Mouse (Mus musculus): ENCODE results near the gene Gse1.

Gse1 gene

GRCm38 (mm10) chr8:120531775-120532516 is 303.7 kb downstream of the Gse1 start:
- DNase-seq (ENCODE audit: extremely low read depth, low read depth) = no peak

- no peak for DNase-seq (ENCODE audit: extremely low read depth, low read depth)
Observed at GRCm38 (mm10) chr8:120532517-120533215, 304.4 kb downstream of the Gse1 start.

DNA sequence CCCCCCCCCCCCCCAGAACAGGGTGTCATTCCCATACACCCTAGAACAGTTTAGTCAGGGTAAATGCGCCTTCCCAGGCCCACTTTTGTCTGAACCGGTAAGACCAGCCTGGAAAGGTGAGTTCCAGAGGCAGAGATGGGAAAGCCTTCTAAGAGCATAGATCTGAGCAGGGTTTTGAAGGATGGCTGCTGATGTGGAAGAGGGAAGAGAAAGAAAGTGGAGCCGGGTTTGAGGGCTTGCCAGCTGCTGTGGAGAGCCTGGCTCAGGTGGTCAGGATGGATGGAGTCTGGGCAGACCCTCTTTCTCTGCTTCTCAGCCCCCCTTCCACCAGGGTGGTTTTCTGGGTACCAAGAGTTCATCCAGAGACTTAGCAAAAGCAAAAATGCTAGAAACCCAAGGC is 305.1 kb downstream of the Gse1 start:
- DNase-seq (ENCODE audit: extremely low read depth, low read depth) = no peak

GRCm38 (mm10) chr8:120534080-120534479 is 305.8 kb downstream of the Gse1 start:
- DNase-seq (ENCODE audit: extremely low read depth, low read depth) = no peak

- DNase-seq (ENCODE audit: extremely low read depth, low read depth) = peak; percentile 63
Observed at GRCm38 (mm10) chr8:120534504-120535368, 306.5 kb downstream of the Gse1 start.

DNA sequence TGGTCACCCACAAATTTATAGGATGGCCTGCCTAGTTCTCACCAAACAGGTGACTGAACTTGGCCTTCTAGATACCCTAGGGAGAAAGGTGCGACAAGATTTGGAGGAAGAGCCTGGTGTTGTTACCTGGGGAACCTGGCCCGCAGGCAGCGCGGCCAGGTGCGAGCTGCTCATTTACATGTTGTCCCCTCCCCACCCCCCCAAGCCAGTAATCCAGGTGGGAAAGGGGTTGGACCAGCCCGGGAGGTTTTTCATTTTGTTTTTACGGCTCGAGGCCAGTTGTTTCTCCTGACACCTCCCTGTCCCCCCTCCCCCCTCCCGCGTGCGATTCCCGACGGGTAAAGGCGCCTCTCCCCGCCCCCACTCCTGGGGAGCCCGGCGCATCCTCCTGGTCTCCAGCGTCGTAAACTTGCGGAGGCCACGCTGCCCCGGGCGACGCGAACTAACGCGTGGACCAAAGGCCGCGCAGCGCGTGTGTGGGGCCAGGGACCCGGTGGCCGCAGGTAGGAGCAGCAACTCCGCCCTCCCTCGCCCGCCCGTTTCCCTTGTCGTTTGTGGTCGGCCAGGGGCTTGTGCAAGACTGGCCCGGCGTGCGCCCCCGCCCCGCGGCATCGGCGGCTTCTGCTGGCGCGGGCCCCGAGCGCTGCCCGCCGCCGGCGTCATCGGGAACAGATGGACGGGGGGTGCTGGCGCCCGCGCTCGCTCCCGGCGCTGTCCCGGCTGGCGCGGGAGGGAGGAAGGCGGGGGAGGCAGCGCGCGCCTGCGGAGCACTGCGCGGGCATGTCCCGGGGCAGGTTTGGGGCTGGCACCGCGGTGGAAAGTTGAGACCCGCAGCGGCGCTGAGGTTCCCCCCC is 307.4 kb downstream of the Gse1 start:
- DNase-seq (ENCODE audit: extremely low read depth, low read depth) = no peak

DNA sequence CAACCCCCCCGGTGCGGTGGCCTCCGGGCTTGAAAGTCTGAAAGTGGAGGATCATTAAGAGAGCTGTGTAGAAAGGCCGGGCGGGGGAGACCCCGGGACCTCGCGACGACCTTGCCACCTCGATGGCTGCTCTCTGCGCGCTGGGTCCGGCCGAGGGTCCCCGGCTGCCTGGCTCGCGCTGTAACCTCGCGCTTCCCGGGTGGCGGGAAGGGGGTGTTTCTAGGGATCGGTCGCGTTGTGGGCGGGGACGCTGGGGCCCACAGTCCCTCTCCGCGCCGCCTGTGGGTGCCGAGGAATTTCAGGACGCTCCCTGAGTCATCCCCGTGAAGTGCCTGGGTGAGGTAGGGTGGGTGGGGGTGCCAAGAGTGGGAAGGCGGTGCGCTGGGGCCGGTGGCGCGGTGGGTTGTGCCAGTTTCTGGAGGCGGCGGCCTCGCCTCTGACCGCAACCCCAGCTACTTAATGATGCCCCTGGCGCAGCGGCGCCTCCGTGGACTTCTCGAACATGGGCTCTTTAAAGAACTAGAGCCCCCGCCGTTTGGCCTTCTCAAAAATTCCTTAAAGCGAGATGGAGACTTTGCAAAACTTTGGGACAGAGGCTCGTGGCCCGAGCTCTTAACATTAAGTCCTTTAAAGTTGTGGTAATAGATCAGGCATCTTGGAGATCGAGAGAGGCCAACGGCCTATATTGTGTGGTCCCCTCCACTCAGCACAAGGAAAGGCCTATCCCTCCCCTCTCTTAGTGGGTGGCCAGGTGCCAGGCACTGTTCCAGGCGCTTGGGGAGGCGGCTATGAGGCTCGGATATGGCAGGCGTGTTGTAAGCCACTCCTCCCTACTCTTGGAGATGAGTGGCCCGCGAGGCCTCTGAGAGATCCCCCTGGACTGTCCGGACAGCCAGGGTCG is 308.3 kb downstream of the Gse1 start:
- peak; percentile 59 for DNase-seq (ENCODE audit: extremely low read depth, low read depth)

DNA sequence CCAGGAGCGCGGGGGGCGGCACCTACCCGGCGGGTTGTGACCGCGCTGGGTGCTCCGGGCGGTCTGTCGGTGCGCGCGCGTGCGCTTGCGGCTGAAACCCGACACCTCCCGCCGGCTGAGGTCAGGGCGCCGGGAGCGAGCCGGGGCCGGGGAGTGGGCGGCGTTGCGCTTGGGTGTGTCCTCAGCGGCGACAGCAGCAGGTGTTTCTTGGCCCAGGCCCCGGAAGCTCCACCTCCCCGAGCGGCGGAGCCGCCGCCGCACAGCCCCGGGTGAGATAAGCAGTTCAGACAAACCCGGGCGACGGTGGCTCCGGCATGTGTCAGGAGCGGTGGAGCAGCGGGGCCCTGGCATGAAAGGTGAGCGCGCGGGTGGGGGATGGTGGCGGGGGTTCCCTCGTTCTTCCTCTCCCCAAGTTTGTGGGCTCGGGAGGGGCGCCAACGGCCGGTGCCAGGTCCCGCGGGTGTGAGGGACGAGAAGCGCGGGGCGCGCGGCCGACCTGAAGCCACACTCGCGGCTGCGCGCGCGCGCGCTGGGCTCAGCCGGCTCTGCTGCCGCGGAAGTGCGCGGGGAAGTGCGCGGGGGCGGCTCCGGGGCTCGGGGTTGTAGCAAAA is 309.1 kb downstream of the Gse1 start:
- DNase-seq (ENCODE audit: extremely low read depth, low read depth) = peak; percentile 80

GRCm38 (mm10) chr8:120537818-120538396 is 309.7 kb downstream of the Gse1 start:
- no peak for DNase-seq (ENCODE audit: extremely low read depth, low read depth)

DNA sequence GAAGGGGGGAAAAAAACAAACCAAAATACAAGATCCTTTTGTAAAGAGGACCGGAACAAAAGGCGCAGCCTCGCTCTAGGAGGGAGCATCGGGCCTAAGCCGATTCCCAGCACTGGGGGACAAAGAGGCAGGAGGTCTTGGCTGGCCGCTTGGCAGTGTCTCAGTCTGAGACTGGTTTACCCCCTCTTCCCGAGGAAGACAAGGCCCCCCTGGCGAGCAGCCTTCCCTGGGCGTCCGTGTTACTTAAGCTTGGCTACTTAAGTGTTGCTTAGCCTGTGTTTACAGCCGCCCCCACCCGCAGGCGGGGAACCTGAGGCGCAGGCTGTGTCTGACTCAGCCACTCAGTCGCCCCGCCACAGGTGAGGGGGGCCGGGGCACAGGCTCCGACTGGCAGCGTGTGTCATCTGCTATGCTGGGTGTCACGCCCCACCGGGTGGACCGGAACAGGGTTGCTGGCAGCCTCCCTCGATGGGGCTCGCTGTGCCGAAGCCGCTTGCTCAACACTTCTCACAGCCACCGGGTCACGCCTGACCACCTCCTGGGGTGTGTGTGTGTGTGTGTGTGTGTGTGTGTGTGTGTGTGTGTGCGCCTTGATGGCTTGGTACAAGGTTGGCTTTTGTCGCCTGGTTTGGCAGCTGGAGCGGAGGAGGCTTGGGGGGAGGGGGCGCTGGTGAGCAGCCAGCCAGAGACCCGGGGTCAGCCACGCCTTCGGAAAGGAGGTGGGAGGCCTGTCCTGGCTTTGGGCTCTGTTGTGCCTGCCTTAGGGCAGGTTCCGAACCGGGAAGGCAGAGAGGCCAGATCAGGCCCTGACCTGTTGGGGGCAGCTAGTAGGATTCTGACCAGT is 310.4 kb downstream of the Gse1 start:
- no peak for DNase-seq (ENCODE audit: extremely low read depth, low read depth)

GRCm38 (mm10) chr8:120539381-120539774 is 311.1 kb downstream of the Gse1 start:
- peak; percentile 78 for DNase-seq (ENCODE audit: extremely low read depth, low read depth)

DNA sequence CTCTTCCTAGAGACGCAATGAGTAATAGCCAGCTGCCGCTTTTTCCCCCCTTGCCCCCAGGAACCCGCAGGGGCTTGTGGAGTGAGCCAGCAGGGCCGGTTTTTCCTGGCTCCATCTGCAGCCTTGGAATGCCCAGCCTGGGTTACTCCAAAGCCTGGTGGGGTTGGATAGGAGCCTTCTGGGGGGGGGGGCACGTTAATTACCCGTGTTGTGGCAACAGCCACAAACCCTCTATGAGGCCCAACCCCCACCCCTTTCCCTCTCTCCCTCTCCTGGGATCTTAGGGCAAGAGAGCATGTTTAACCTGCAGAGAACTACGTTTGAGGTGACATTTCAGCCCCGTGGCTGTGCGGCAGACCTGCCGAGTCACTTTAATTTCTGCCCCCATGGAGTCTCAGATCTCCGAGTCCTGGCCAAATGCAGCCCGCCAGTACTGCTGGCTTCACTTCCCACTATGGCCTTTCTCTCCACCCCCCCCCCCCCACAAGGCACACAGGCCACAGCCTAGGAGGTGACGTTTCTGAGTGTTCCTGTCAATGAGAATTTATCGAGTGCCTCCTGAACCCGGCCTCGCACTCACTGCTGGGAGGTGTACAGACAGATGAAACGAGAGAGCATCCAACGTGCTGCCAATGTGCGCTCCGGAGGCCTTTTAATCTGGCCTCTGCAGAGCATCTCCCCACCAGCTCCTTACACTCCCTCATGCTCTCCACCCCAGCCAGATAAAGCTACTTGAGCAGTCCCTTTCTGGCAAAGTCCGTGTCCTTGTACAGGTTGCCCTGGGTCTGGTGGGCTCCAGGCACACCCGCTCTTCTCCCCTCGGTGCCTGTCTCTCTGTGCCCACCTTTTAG is 311.7 kb downstream of the Gse1 start:
- DNase-seq (ENCODE audit: extremely low read depth, low read depth) = no peak

GRCm38 (mm10) chr8:120542995-120543394 is 314.7 kb downstream of the Gse1 start:
- no peak for DNase-seq (ENCODE audit: extremely low read depth, low read depth)

GRCm38 (mm10) chr8:120543416-120544055 is 315.3 kb downstream of the Gse1 start:
- no peak for DNase-seq (ENCODE audit: extremely low read depth, low read depth)

DNA sequence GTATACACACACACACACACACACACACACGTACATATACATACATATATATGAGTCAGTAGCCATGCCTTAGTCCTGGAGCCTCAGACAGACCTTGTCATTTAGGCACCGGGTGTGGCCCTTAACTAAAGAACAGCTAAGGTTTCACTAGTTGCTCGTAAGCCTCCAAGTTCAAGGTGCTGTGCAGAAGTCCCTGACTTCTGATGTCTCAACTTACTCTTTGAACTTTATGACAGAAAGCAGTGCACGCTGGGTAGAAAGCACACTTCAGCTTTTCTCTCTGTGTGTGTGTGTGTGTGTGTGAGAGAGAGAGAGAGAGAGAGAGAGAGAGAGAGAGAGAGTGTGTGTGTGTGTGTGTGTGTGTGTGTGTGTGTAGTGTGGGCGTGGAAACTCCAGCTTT is 315.9 kb downstream of the Gse1 start:
- no peak for DNase-seq (ENCODE audit: extremely low read depth, low read depth)

- no peak for DNase-seq (ENCODE audit: extremely low read depth, low read depth)
Observed at GRCm38 (mm10) chr8:120547562-120547961, 319.3 kb downstream of the Gse1 start.

DNA sequence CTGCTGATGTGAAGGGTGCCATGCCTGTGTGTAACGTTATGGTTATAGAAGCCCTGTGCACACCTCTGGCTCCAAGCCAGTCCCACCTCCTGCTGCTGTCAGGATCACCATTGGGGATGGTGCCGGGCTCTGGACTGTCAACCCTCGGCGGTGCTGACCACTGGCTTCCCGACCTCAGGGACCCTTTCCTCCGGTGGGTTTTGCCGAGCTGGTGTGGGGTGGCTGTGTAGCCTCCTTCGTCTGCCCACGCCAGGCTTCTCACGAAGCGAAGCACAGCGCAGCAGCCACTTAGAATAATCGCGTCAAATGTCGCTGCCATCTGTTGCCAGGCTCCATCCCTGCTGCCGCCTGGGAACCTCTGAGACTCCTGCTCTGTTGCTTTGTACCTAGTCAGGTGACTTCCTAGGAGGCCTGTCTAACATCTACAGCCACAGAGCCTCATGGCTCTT is 320.1 kb downstream of the Gse1 start:
- no peak for DNase-seq (ENCODE audit: extremely low read depth, low read depth)
